Mouse (Mus musculus) ES-E14 (cell line): ENCODE data around the gene Piwil4.

ENCODE experiments used
- CHD2 ChIP-seq: IDR thresholded peaks from 2 replicates; pipeline ENCODE4 v1.6.1; 2014; ENCODE audit warnings: mild to moderate bottlenecking, low read depth, low read length, inconsistent platforms
- MAFK ChIP-seq: IDR thresholded peaks from 2 replicates; pipeline ENCODE4 v1.6.1; 2014; ENCODE audit warnings: mild to moderate bottlenecking, low read depth, low read length, inconsistent platforms; ENCODE audit not compliant: insufficient read depth

GRCm38 (mm10) chr9:14721610-14722009 lies 18.9 kb downstream of the Piwil4 start:
- TF ChIP-seq CHD2 (no peak), MAFK (peak; percentile 72)
